Mouse (Mus musculus): ENCODE measurements around the gene Pbp2.

- no peak for TF ChIP-seq MAFK (IDR thresholded peaks at IDR 0.05; ENCODE audit: insufficient read depth, low read depth, low read length)
- no peak for TF ChIP-seq HCFC1 (IDR thresholded peaks at IDR 0.05; ENCODE audit: borderline replicate concordance, insufficient read depth, low read length)
Measured at GRCm38 (mm10) chr6:135331916-135332315, 21.7 kb upstream of the Pbp2 start.
